Mouse (Mus musculus) liver, postnatal 0 days (tissue): ENCODE results near the gene a. TPM values are rescaled to one million over a fixed set of nuclear protein-coding genes. Genes with fewer than 3 reads are reported as not detected.

ENCODE experiments used
- ATAC-seq: fragments of 200-750 bp; cut with Nextera tagmentation; 2 replicates; pipeline ENCODE4 v1.8.0; 2017; ENCODE audit warnings: mild to moderate bottlenecking, moderate library complexity
- DNase-seq: peaks from one replicate; pipeline ENCODE4 v3.0.0-alpha.2; 2016
- H3K27ac ChIP-seq: fragments of 300-500 bp; sonication (generic); 2 replicates; pipeline ENCODE4 v1.5.1; 2014; ENCODE audit warnings: antibody characterized with exemption, moderate library complexity, mild to moderate bottlenecking, low read depth
- H3K27me3 ChIP-seq: fragments of 300-500 bp; sonication (generic); 2 replicates; pipeline ENCODE4 v1.6.1; 2014; ENCODE audit warnings: low read length, control low read depth, mixed read lengths; ENCODE audit not compliant: insufficient read depth
- H3K36me3 ChIP-seq: fragments of 300-500 bp; sonication (generic); replicated peaks from 2 replicates; pipeline ENCODE4 v1.6.1; 2014; ENCODE audit warnings: mild to moderate bottlenecking, control low read depth, low read length, moderate library complexity, mixed read lengths; ENCODE audit not compliant: insufficient read depth
- H3K4me1 ChIP-seq: fragments of 300-500 bp; sonication (generic); 2 replicates; pipeline ENCODE4 v1.6.1; 2014; ENCODE audit warnings: antibody characterized with exemption, mild to moderate bottlenecking, control low read depth; ENCODE audit not compliant: insufficient read depth
- H3K4me2 ChIP-seq: fragments of 300-500 bp; sonication (generic); 2 replicates; pipeline ENCODE4 v1.6.1; 2014; ENCODE audit warnings: low read depth, mild to moderate bottlenecking, low read length, moderate library complexity, mixed read lengths
- H3K4me3 ChIP-seq: fragments of 300-500 bp; sonication (generic); 2 replicates; pipeline ENCODE4 v1.5.1; 2014; ENCODE audit warnings: low read depth, low read length
- H3K9ac ChIP-seq: fragments of 300-500 bp; sonication (generic); replicated peaks from 2 replicates; pipeline ENCODE4 v1.6.1; 2014; ENCODE audit warnings: mild to moderate bottlenecking, moderate library complexity
- H3K9me3 ChIP-seq: fragments of 300-500 bp; sonication (generic); 2 replicates; pipeline ENCODE4 v1.6.1; 2016; ENCODE audit warnings: mild to moderate bottlenecking, control low read depth, low read length, mixed read lengths
- CTCF ChIP-seq: sonication (generic); IDR thresholded peaks from 2 replicates; pipeline ENCODE4 v1.5.1; 2016; ENCODE audit warnings: antibody characterized with exemption, low read depth
- EP300 ChIP-seq: IDR thresholded peaks from 2 replicates; pipeline ENCODE4 v1.6.1; 2016; ENCODE audit warnings: antibody characterized with exemption, low read depth, mild to moderate bottlenecking
- WGBS: fragments of 180-500 bp; shearing (Covaris S2); extraction: QIAGEN DNeasy Blood & Tissue Kit; methylation state at CpG from one replicate; pipeline ENCODE4 v1.1.7; 2014; ENCODE audit not compliant: insufficient replicate concordance; 5-methylcytosine and 5-hydroxymethylcytosine counted together
- polyA plus RNA-seq: library from polyadenylated mRNA; unstranded; fragments of >200 nt; fragmentation: Nextera tagmentation; extraction: Ambion mirVana; gene quantifications from 2 replicates; pipeline ENCODE4 v1.2.1, GENCODE M21; 2015

Gene a
- polyA plus RNA-seq, 1 experiment from 2014 or later = not detected

DNA sequence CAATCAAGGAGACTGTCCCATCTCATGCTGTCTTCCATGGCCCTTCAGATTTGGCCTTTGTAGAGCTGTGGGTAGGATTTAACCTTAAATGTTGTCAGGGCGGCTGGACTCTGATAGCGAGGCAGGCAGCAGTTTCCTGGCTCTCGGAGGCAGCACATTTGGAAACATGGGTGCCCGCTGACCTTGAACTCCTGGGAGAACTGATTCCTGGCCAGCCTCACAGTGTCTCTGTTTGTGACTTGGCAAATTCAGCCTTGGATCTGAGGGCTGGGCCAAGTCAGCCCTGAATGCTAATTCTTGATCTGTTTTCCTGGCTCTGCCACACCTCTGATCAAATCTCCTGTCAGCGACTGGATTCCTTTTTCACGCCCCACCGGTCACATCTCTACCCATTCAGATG, 14.7 kb upstream of the a start:
- Histone ChIP-seq H3K36me3 (no peaks in the 10 kb centered on the region), H3K4me1 (no peaks in the 10 kb centered on the region), H3K4me2 (no peak overlapping the region), H3K9ac (no peak overlapping the region), H3K4me3 (no peak overlapping the region), H3K9me3 (no peaks in the 10 kb centered on the region; the same call in 1 of the 2 replicates), H3K27me3 (no peaks in the 10 kb centered on the region), H3K27ac (no peak overlapping the region)
- WGBS = 61% methylated on average over 7 of the region's 7 CpGs
- ATAC-seq = no peak
- TF ChIP-seq CTCF = no peak
- no peak for TF ChIP-seq EP300
- no peak for DNase-seq

DNA sequence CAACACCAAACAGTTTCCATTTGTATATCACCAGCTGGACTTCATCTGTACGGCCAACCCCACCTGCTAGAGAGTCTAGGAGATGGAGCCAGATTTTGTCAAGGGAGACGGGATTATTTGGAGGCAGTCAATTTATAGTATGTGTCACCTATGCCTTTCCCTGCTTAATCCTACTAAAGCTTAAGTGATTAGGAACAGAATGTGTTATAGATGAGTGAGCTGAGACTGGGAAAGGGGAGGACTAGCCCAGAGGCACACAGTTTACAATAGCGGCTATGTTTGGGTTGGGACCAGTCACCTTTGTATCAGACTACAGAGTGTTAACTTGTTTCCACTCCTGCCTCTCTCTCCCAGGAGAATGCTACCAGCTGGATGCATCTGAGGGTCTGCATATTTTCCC, 11.6 kb upstream of the a start:
- Histone ChIP-seq H3K4me1 (no peaks in the 10 kb centered on the region), H3K9ac (no peak overlapping the region), H3K4me3 (no peak overlapping the region), H3K4me2 (no peak overlapping the region), H3K36me3 (no peaks in the 10 kb centered on the region), H3K27me3 (no peaks in the 10 kb centered on the region), H3K9me3 (no peaks in the 10 kb centered on the region), H3K27ac (no peak overlapping the region)
- DNase-seq = no peak
- no peak for ATAC-seq
- 73% methylated on average over 3 of the region's 3 CpGs for WGBS
- TF ChIP-seq EP300 (no peak), CTCF (no peak)

DNA sequence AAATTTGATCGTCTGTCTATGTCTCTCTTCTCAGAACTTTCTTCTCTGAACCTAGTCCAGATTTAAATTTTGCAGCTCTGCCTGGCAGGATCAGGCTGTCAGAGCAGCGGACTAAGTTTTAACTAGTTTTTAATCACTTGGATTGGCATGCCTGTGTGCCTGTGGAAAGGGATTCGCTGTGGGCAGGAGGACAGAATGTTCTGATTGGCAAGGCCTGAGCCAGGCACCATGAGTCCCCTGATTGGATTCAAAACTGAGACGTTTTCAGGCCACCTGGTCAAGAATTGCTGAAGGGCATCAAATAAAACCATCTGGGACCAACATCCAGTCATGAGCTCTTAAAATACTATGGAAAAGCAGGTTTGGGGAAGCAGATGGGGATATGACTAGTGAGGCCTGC, 8.8 kb upstream of the a start:
- no peak for ATAC-seq
- 74% methylated on average over 4 of the region's 4 CpGs for WGBS
- H3K27ac ChIP-seq = no peak overlapping the region

DNA sequence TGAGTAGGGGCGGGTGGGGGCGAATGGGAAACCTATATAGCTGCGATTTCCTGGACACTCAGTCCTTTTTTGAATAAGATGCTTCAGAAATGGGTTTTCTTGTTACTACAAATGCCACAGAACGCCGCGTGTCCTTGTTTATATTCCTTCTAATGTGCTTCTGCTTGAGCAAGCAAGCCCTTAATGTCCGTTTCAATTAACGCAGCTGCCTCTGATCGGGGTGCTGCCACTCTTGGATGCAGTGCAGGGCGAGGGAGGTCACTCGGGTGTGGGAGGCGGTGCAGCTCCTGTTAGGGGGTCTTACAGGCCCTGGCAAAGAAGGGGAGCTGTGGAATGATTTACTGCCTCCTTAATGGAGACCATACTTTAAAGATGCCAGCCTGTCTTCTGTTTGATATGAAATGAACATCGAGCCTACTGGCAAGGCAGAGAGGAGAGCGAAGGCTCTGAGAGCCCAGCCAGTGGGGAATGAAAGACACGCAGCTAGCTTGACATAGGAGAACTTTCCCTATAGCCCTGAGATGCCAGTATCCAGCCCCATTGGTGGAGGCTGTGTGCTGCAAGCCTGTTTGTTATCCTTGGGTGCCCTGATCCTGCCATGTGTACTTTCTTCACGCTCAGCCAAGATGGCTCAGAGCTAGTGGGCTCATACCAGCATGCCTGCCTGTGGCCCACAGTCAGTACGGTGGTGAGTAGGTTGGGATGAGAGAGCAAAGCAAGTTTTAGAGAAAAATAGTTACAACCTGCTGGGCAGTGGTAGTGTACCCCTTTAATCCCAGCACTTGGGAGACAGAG, 8.1 kb upstream of the a start:
- WGBS = 77% methylated on average over 17 of the region's 17 CpGs
- Histone ChIP-seq H3K27me3 (no peaks in the 10 kb centered on the region), H3K4me1 (peaks cover 17% of the 10 kb centered on the region), H3K27ac (no peak overlapping the region), H3K36me3 (no peaks in the 10 kb centered on the region), H3K4me3 (no peak overlapping the region), H3K9ac (no peak overlapping the region), H3K4me2 (no peak overlapping the region), H3K9me3 (no peaks in the 10 kb centered on the region)
- DNase-seq (no peak), ATAC-seq (no peak)
- TF ChIP-seq CTCF (no peak), EP300 (no peak)

More for the DNA sequence above, 8.8 kb upstream of the a start:
- peaks cover 17% of the 10 kb centered on the region for H3K4me1 ChIP-seq
- no peak for DNase-seq
- no peaks in the 10 kb centered on the region for H3K9me3 ChIP-seq
- no peaks in the 10 kb centered on the region for H3K36me3 ChIP-seq
- no peak overlapping the region for H3K4me3 ChIP-seq
- H3K27me3 ChIP-seq = no peaks in the 10 kb centered on the region
- TF ChIP-seq EP300 (no peak), CTCF (no peak)
- H3K4me2 ChIP-seq = no peak overlapping the region
- H3K9ac ChIP-seq = no peak overlapping the region

DNA sequence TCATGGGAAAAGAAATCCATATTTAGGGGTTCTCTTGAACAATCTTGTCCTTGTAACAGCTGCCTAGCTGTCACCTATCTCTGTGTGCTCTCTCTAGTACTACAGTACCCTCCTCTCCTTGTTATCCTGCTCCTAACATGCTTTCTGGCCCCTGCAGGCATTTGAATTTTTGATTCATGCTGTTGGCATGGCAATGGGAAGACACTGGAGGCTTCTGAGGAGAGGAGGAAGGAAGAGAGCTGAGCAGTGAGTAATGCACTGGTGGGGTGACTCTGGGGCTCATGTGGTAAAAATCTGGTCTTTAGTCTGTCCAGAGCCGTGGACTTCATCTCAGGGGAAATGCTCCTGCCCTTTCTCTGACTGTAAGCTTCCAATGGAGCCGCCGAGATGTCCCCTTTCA, 5.9 kb upstream of the a start:
- no peak for TF ChIP-seq EP300
- no peak for TF ChIP-seq CTCF
- no peaks in the 10 kb centered on the region for H3K36me3 ChIP-seq
- no peak overlapping the region for H3K4me3 ChIP-seq
- no peaks in the 10 kb centered on the region for H3K9me3 ChIP-seq
- ATAC-seq (no peak), DNase-seq (no peak)
- H3K27ac ChIP-seq = no peak overlapping the region
- WGBS = 56% methylated on average over 3 of the region's 3 CpGs
- H3K4me2 ChIP-seq = no peak overlapping the region
- peaks cover 26% of the 10 kb centered on the region for H3K4me1 ChIP-seq
- no peaks in the 10 kb centered on the region for H3K27me3 ChIP-seq
- H3K9ac ChIP-seq = no peak overlapping the region; the same call in 1 of the 2 replicates

DNA sequence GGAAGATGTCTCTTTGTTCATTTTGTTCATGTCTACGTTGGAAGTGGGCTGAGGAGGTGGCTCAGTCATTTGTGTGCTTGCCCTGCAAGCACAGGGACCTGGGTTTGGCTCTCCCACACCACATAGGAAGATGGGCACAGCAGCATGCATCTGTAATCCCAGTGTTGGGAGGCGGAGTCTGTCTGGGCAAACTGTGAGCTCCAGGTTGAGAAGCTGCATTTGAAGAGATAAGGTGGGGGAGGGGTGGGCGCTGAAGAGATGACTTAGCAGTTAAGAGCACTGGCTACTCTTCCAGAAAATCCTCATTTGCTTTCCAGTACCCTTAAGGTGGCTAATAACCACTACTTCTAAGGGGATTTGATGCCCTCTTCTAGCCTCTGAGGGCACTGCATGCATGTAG, 5.0 kb upstream of the a start:
- WGBS = 37% methylated on average over 3 of the region's 3 CpGs
- no peak overlapping the region for H3K9ac ChIP-seq
- TF ChIP-seq EP300 (peak; percentile 89), CTCF (no peak)
- no peak overlapping the region for H3K4me3 ChIP-seq
- peaks cover 27% of the 10 kb centered on the region for H3K4me1 ChIP-seq
- peak overlapping the region; percentile 40 for H3K4me2 ChIP-seq
- DNase-seq = peak; percentile 81
- H3K27ac ChIP-seq = peak overlapping the region; percentile 76
- no peaks in the 10 kb centered on the region for H3K36me3 ChIP-seq
- H3K27me3 ChIP-seq = no peaks in the 10 kb centered on the region
- peak; percentile 7 for ATAC-seq
- no peaks in the 10 kb centered on the region for H3K9me3 ChIP-seq
